Mouse (Mus musculus): ENCODE measurements at regions not wholly inside any gene's neighbourhood (a gene's known extent, or its start where the extent isn't known, plus 50 kb on each side); places are given as distances from the start of the nearest gene placed in this dataset.

DNA sequence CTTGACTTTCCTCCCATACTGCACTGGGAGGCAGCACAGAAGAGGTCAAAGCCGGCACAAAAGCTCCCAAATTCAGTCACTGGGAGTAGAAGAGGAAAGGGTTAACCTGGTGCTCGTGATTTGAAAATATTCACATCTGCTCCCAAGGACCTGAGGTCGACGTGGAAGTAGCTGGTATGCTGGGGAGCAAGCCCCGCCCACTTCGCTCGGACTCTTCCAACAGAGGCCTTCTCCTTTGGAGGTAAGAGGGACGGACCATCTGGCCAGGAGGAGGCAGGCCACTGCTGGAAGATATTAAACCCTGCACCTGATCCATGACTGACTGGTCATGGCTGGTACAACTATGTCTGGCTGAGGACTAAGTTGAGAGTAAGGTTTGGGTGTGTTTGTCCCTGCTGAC, 305.7 kb downstream of the Zfp706 start:
- H3K4me3 ChIP-seq (ENCODE audit: insufficient read depth, low read depth, low read length) = no peak overlapping the region
- TF ChIP-seq POLR2A (IDR thresholded peaks at IDR 0.05; ENCODE audit: insufficient read depth, low read depth, low read length) (no peak), CTCF (IDR thresholded peaks at IDR 0.05; ENCODE audit: insufficient read depth, low read depth, low read length) (no peak)
- WGBS = 64% methylated on average over 8 of the region's 8 CpGs
- H3K27ac ChIP-seq (ENCODE audit: insufficient read depth, low read depth, low read length) = no peak overlapping the region
- no peaks in the 10 kb centered on the region for H3K4me1 ChIP-seq (ENCODE audit: control insufficient read depth, insufficient read depth, low read length)

GRCm38 (mm10) chr15:36700196-36700595, 307.4 kb downstream of the Zfp706 start:
- no peaks in the 10 kb centered on the region for H3K4me1 ChIP-seq (ENCODE audit: control insufficient read depth, insufficient read depth, low read length)
- no peak overlapping the region for H3K27ac ChIP-seq (ENCODE audit: insufficient read depth, low read depth, low read length)
- 90% methylated on average over 5 of the region's 5 CpGs for WGBS
- no peak for TF ChIP-seq CTCF (IDR thresholded peaks at IDR 0.05; ENCODE audit: insufficient read depth, low read depth, low read length)
- TF ChIP-seq POLR2A (IDR thresholded peaks at IDR 0.05; ENCODE audit: insufficient read depth, low read depth, low read length) = no peak
- H3K4me3 ChIP-seq (ENCODE audit: insufficient read depth, low read depth, low read length) = no peak overlapping the region

DNA sequence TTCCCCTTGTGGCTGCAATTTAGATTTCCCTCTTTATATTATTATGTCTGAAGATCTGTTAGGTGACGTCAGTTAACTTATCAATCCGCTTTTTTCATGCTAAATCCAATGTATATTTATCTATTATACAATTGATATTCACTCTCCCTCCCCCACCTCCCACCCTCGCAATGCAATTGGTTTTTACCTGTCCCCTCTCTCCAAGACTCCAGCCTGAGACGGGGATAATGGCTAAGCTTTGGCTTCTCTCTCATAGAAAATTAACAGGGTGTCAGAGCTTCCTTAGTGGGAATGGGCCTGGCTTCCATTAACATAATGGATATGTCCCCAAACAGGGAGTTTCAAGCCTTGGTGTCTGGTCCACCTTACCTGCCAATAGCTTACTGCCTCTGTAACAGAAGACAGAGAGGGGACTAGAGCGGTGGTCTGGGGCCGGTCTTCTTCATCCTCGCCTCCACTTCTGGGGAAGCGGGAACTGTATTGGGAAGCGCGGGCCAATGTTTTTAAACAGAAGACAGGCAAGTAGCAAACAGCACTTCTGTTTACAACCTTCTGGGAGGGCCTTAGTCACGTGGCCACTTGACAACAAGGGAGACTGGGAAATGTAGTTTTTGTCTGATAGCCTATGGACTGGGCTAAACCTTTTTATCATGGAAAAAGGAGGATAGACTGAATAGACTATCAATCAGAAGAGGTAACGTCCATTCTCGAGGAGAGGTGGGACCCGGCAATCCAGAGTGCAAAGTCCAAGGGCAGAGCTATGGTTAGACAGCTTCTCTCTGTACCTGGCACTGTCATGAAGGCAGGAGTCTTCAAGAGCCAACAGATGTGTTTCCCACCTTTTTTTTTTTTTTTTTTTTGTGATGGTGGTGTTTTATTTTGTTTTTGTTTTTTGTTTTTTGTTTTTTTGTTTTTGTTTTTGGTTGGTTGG, 312.1 kb downstream of the Zfp706 start:
- Histone ChIP-seq H3K27ac (ENCODE audit: insufficient read depth, low read depth, low read length) (no peak overlapping the region), H3K4me1 (ENCODE audit: control insufficient read depth, insufficient read depth, low read length) (no peaks in the 10 kb centered on the region), H3K4me3 (ENCODE audit: insufficient read depth, low read depth, low read length) (peak overlapping the region; percentile 64)
- WGBS = 25% methylated on average over 14 of the region's 14 CpGs
- TF ChIP-seq CTCF (IDR thresholded peaks at IDR 0.05; ENCODE audit: insufficient read depth, low read depth, low read length) (no peak), POLR2A (IDR thresholded peaks at IDR 0.05; ENCODE audit: insufficient read depth, low read depth, low read length) (no peak)

- TF ChIP-seq CTCF (IDR thresholded peaks at IDR 0.05; ENCODE audit: insufficient read depth, low read depth, low read length) (no peak), POLR2A (IDR thresholded peaks at IDR 0.05; ENCODE audit: insufficient read depth, low read depth, low read length) (no peak)
- Histone ChIP-seq H3K4me1 (ENCODE audit: control insufficient read depth, insufficient read depth, low read length) (peaks cover 4% of the 10 kb centered on the region), H3K27ac (ENCODE audit: insufficient read depth, low read depth, low read length) (no peak overlapping the region), H3K4me3 (ENCODE audit: insufficient read depth, low read depth, low read length) (no peak overlapping the region)
- WGBS = 58% methylated on average over 15 of the region's 15 CpGs
These were observed 316.4 kb downstream of the Zfp706 start for GRCm38 (mm10) chr15:36691002-36691652.

- no peak for TF ChIP-seq CTCF (IDR thresholded peaks at IDR 0.05; ENCODE audit: insufficient read depth, low read depth, low read length)
- no peak for TF ChIP-seq POLR2A (IDR thresholded peaks at IDR 0.05; ENCODE audit: insufficient read depth, low read depth, low read length)
- peaks cover 4% of the 10 kb centered on the region for H3K4me1 ChIP-seq (ENCODE audit: control insufficient read depth, insufficient read depth, low read length)
- 91% methylated on average over 7 of the region's 7 CpGs for WGBS
These were observed 317.7 kb downstream of the Zfp706 start for GRCm38 (mm10) chr15:36689881-36690280.

DNA sequence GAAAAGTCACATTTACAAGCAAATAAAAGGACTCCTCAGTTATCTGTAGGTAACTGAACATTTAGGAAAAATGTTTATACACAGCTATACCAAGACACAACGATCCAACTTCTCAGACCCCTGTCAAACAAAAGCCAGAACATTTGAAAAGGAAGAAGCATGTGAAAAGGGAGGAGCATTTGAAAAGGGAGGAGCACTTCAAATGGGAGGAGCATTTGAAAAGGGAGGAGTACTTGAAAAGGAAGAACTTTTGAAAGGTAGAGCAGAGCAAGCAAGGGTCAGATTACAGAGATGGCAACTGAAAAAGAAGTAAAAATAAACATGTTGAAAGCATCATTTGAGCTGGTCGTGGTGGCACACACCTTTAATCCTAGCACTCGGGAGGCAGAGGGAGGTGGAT, 318.3 kb downstream of the Zfp706 start:
- H3K4me1 ChIP-seq (ENCODE audit: control insufficient read depth, insufficient read depth, low read length) = peaks cover 4% of the 10 kb centered on the region
- no peak overlapping the region for H3K4me3 ChIP-seq (ENCODE audit: insufficient read depth, low read depth, low read length)
- 85% methylated on average over 3 of the region's 3 CpGs for WGBS
- no peak overlapping the region for H3K27ac ChIP-seq (ENCODE audit: insufficient read depth, low read depth, low read length)
- no peak for TF ChIP-seq CTCF (IDR thresholded peaks at IDR 0.05; ENCODE audit: insufficient read depth, low read depth, low read length)
- no peak for TF ChIP-seq POLR2A (IDR thresholded peaks at IDR 0.05; ENCODE audit: insufficient read depth, low read depth, low read length)

More at GRCm38 (mm10) chr15:36689881-36690280, 317.7 kb downstream of the Zfp706 start:
- Histone ChIP-seq H3K27ac (ENCODE audit: insufficient read depth, low read depth, low read length) (no peak overlapping the region), H3K4me3 (ENCODE audit: insufficient read depth, low read depth, low read length) (no peak overlapping the region)

GRCm38 (mm10) chr15:36688051-36688754, 319.4 kb downstream of the Zfp706 start:
- peaks cover 4% of the 10 kb centered on the region for H3K4me1 ChIP-seq (ENCODE audit: control insufficient read depth, insufficient read depth, low read length)
- WGBS = 17% methylated on average over 17 of the region's 17 CpGs
- no peak overlapping the region for H3K4me3 ChIP-seq (ENCODE audit: insufficient read depth, low read depth, low read length)
- no peak overlapping the region for H3K27ac ChIP-seq (ENCODE audit: insufficient read depth, low read depth, low read length)
- TF ChIP-seq CTCF (IDR thresholded peaks at IDR 0.05; ENCODE audit: insufficient read depth, low read depth, low read length) (no peak), POLR2A (IDR thresholded peaks at IDR 0.05; ENCODE audit: insufficient read depth, low read depth, low read length) (no peak)

- TF ChIP-seq CTCF (IDR thresholded peaks at IDR 0.05; ENCODE audit: insufficient read depth, low read depth, low read length) (no peak), POLR2A (IDR thresholded peaks at IDR 0.05; ENCODE audit: insufficient read depth, low read depth, low read length) (no peak)
- WGBS = 86% methylated on average over 7 of the region's 7 CpGs
- H3K4me3 ChIP-seq (ENCODE audit: insufficient read depth, low read depth, low read length) = no peak overlapping the region
- H3K27ac ChIP-seq (ENCODE audit: insufficient read depth, low read depth, low read length) = no peak overlapping the region
- H3K4me1 ChIP-seq (ENCODE audit: control insufficient read depth, insufficient read depth, low read length) = peaks cover 4% of the 10 kb centered on the region
These were observed 322.9 kb downstream of the Zfp706 start for GRCm38 (mm10) chr15:36684684-36685083.
